Mouse (Mus musculus) megakaryocyte progenitor cell, adult 5-6 weeks (primary cell): ENCODE measurements at regions not wholly inside any gene's neighbourhood (a gene's known extent, or its start where the extent isn't known, plus 50 kb on each side); places are given as distances from the start of the nearest gene placed in this dataset.
A peak's percentile ranks its signal among the peaks of the same experiment; 100 is the strongest.

Experiments used
- ATAC-seq: replicated peaks from 2 replicates; pipeline ENCODE4 v1.8.0; 2016; ENCODE audit warnings: mild to moderate bottlenecking, moderate TSS enrichment, inconsistent platforms; ENCODE audit not compliant: poor library complexity

DNA sequence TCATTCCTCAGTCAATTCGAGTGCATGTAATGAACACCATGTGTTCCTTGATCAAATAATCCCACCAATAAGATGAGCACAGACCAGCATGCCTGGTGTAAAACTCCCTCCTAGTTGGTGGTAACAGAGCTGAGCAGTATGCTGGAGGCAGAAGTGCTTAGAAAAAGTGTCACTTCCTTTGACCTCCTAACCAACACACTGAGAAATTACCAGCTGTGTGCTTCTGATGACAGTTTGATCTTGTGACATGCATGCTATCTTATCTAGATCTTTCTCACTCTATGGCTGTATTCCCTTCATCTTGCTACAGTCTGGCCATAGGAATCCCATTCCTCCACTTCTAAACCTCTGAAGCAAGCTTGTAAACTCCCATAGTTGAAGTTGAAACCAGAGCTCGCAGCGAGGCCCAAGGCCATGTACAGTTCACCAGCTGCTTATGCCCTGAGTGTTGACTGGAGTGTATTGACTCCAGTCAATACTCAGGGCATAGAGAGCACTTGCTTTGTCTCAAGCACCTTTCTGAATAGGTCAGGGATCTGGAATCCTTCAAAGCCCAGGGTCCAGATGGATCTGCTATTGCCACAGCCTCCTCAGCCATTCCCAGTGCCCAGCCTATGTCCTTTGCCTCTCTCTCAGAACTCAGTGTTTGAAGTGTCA lies 286.5 kb upstream of the 1700056E22Rik start:
- peak; percentile 42 for ATAC-seq

DNA sequence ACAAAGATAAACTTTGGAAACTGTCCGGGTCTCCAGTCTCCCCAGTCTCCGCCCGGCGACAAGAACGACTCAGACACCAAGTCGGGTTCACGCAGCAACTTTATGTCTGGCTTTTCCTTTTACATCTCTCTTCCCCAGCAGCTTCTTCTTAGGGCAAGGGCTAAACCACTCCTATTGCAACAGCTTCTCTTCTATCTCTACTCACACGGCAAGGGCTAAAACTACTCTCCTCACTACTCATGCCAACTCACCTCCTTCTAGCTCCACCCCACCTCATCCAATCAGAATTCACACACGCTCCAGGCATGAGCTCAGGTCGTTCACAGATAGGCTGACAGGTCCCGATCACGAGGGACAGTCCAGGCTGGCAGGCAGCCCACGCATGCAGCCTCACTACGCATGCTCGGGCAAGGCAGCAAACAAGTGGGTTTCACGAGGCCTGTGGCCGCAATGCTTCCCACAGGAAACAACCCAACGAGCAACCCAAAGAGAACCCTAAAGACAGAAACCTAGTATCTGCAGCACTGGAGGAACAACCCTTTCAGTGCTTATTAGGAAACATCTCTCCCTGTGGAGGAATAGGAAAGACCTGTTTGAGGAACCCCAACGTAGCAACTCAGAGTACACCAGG lies 276.2 kb upstream of the 1700056E22Rik start:
- peak; percentile 89 for ATAC-seq

DNA sequence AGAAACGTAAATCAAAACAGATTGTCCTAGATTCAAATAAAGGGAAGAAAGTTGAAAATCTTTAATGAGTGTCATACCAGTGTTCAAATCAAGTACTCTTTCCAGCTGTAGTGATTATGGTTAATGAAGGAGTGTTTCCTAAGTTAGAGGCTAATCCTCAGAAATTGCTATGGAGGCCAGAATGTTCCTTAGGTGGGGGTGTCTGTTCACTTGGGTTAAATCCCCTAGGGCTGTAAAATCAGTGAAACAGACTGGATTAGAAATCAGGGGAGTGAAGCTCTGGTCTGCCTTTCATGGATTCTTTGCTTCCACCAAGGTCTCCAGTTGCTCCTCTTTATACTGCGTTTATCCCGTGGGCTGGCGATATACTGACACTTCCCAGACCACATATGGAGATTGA lies 270.7 kb upstream of the 1700056E22Rik start:
- ATAC-seq, result no peak

GRCm38 (mm10) chr1:184304204-184304603 lies 270.1 kb upstream of the 1700056E22Rik start:
- ATAC-seq, result no peak

DNA sequence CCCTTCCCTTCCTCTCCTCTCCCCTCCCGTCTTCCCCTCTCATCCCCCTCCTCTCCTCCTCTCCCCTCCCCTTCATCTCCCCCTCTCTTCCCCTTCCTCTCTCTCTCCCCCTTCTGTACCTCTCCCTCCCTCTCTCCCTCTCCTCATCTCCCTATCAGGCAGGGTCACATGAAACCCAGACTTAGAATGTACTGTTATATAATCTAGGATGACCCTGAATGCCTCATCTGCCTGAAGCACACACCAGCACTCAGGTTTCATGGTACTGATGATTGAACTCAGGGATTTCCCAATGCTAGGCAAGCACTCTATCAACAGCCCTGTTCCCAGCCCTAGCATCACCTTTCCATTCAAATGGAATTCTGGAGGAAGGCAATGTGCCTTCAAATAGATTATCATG lies 264.6 kb upstream of the 1700056E22Rik start:
- ATAC-seq, result no peak

DNA sequence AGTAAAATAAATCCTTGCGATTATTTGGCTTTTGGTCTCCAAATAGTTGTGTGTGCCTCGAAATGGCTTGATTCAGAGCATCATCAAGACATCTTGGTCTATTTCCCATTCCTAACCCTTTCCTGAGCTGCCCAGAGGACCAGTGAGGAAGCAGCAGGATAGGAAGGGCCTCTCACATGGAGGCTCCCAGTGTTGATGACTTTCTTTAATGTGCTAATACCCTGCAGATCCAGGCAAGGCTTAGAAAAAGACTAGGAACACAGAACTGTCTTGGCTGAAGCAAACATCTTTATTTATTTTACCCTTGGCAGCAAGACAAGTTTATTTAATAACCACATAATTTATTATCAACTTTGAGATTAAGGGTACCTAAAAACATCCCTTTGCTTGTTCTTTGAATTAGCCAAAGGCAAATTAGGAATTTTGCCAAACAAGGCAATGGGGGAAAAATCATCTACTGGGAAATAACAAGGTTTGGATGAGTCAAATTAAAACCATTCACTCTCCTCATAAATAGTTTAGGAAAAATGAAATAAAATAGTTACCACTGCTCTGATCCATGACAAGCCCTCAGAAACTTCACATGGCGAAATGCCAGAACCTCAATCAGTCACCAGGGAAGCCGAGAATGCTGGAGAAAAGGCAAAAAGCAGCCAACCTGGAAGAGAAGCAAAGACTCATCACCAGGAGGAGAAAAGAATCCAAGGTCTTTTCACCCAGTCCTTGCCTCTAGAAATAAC lies 263.1 kb upstream of the 1700056E22Rik start:
- no peak for ATAC-seq

GRCm38 (mm10) chr1:184291129-184291528 lies 257.0 kb upstream of the 1700056E22Rik start:
- no peak for ATAC-seq

DNA sequence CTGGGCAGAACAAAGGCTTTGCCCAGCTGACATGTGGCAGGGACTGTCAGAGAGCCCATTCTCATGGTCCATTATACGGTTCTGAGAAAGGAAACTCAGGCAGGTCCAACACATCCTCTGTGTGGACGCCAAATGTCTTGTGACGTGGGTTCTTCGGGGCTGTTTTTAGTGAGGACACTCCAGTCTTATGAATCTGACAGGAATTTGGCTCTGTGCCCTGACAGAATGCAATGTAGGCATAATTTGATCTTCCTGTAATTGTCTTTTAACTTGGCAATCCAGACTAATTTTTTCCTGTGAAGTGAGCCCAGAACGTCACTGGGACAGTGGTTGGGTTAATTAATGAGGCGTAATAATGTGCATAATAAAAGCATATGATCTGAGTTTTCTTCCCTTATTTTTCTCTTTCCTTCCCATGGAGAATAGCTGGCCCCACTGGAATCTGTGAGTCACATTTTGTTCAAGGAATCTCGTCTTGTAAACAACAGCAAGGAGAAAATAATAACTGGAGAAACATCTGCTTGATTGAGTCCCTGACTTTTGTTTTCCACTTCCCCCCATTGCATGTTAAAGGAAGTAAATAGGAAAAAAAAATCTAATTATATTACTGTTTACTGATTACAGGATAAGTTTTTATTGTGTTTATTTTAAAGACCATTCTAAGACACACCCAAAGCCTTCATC lies 255.8 kb upstream of the 1700056E22Rik start:
- ATAC-seq, result no peak

- ATAC-seq, result no peak
Measured at GRCm38 (mm10) chr1:184281768-184282167, 247.7 kb upstream of the 1700056E22Rik start.

GRCm38 (mm10) chr1:184279263-184279662 lies 245.2 kb upstream of the 1700056E22Rik start:
- ATAC-seq, result no peak

GRCm38 (mm10) chr1:184277001-184277400 lies 242.9 kb upstream of the 1700056E22Rik start:
- peak; percentile 81 for ATAC-seq

GRCm38 (mm10) chr1:184275877-184276276 lies 241.8 kb upstream of the 1700056E22Rik start:
- no peak for ATAC-seq

DNA sequence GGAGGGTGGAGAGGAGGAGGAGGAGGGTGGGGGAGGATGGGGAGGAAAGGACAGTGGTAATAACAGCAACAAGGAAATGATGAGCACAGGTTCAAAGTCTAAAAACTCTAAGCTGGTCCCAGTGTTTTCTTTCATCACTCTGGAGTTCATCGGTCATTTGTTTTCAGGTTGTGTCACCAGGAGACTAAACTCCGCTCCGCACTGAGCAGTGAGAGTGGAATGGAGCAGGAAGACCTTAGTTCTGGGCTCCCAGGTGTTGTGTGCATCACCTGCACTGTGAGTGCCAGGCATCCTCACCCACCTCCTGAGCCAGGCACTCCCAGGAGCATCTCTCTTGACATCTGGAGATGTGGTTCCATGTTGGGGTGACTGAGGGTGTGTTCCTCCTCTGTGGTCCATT lies 241.3 kb upstream of the 1700056E22Rik start:
- no peak for ATAC-seq

- ATAC-seq, result peak; percentile 73
Measured at GRCm38 (mm10) chr1:184274704-184275103, 240.6 kb upstream of the 1700056E22Rik start.

- ATAC-seq, result no peak
Measured at GRCm38 (mm10) chr1:184273722-184274121, 239.6 kb upstream of the 1700056E22Rik start.

DNA sequence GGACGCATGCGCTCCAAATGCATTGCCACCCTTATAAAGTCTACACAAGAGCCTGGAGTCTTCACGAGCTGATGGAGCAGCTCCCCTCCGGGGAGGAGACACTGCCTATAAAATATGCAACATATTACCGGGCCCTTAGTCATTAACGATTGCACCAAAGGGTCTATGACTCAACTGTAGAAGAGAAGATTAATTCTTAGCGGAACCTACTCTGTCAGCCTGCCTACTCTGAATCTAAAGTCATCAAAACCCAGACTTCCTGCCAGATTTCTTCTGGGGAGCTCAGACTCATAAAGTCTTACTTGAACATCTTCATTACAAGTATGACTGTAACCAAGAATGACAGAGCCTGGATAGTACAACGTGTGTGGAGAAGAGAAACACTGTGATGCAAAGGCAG lies 237.2 kb upstream of the 1700056E22Rik start:
- ATAC-seq, result no peak

GRCm38 (mm10) chr1:184266051-184266450 lies 231.9 kb upstream of the 1700056E22Rik start:
- ATAC-seq, result peak; percentile 91

- ATAC-seq, result peak; percentile 80
Measured at GRCm38 (mm10) chr1:184262975-184263374, 228.9 kb upstream of the 1700056E22Rik start.

- no peak for ATAC-seq
Measured at GRCm38 (mm10) chr1:184261385-184261727, 227.3 kb upstream of the 1700056E22Rik start.

GRCm38 (mm10) chr1:184260722-184261384 lies 226.8 kb upstream of the 1700056E22Rik start:
- no peak for ATAC-seq

DNA sequence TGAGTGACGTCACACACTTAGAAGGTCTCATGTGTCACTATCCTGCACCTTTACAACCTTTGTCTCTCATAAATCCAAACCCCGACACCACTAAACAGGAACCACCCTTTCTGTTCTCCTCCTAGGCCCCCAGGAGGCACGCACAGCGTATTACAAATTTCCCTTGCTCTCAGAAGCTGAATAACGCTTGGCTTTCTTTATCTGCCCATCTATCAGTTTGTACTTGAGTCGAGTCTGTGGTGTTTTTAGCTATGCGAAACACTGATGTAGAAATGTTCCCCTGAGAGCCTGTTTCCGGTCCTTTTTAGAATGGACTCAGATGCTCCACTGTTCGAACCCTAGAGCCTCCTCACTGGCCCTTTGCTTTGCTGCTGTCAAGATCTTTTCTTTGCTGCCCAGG lies 225.8 kb upstream of the 1700056E22Rik start:
- ATAC-seq, result no peak
